ENCODE assay signal across 15 mouse cellular contexts in the genomic region with DNA sequence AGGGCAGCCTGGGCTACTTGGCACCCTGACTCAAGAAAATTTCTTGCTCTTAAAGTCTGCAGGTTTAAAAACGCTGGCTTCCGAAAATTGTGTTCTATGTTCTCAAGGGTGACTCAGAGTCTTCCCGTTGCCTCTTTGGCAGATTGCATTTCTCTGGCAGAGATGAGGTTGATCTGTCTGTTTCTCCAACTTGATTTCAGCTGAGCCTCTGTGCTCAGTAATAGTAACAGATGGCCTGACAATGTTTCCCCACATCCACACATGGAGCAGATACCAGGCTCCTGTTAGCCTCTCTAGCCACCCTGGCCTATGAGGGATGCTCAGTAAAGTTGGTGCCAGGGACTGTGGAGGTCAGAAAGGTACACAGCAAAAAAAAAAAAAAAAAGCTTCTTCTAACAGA. TPM values are rescaled to one million over a fixed set of nuclear protein-coding genes. Genes with fewer than 3 reads are reported as not detected.
DNase-seq lines count a peak whose midpoint lies in the region; ATAC-seq and TF ChIP-seq lines count a peak whose summit lies in the region.
"Had no signal": no experiment of that assay in that cellular context is flagged by ENCODE, and none has a peak within 500 bp of the region (broad histone marks: within the 10 kb centered on the region; RNA-seq: fewer than 3 reads in every experiment).

No protein-coding gene starts in this region.

- ATAC-seq in hindbrain, embryonic 14.5 days (ENCODE audit: low FRiP score), result no peak
- ATAC-seq: midbrain, embryonic 16.5 days had no signal

- H3K9ac ChIP-seq in hindbrain, embryonic 14.5 days, result no peak overlapping the region
- H3K9ac ChIP-seq: embryonic facial prominence, embryonic 12.5 days; liver, embryonic 15.5 days had no signal

- no peak for TF ChIP-seq POLR2A in cerebellum, adult 2 months (IDR thresholded peaks at IDR 0.05; ENCODE audit: borderline replicate concordance, insufficient read depth, low read length)

- H3K4me1 ChIP-seq in cerebellum, adult 2 months (ENCODE audit: control insufficient read depth, insufficient read depth, low read length), result peaks cover 12% of the 10 kb centered on the region
- no peaks in the 10 kb centered on the region for H3K4me1 ChIP-seq in hindbrain, embryonic 14.5 days (replicated peaks; ENCODE audit: control insufficient read depth, insufficient read depth, low read length)
- H3K4me1 ChIP-seq: embryonic facial prominence, embryonic 12.5 days; hindbrain, embryonic 10.5 days had no signal

- H3K4me3 ChIP-seq in cerebellum, adult 2 months (replicated peaks; ENCODE audit: insufficient read depth, low read depth, low read length), result no peak overlapping the region
- no peak overlapping the region for H3K4me3 ChIP-seq in layer of hippocampus, adult 2 months
- no peak overlapping the region for H3K4me3 ChIP-seq in hindbrain, embryonic 14.5 days (replicated peaks; ENCODE audit: low read length)
- H3K4me3 ChIP-seq: embryonic facial prominence, embryonic 12.5 days; heart, embryonic 10.5 days; hindbrain, embryonic 10.5 days; limb, embryonic 10.5 days; liver, embryonic 15.5 days had no signal

- no peaks in the 10 kb centered on the region for H3K9me3 ChIP-seq in hindbrain, embryonic 14.5 days (ENCODE audit: control insufficient read depth, low read length)
- H3K9me3 ChIP-seq: embryonic facial prominence, embryonic 12.5 days; heart, embryonic 10.5 days; hindbrain, embryonic 10.5 days; limb, embryonic 10.5 days; liver, embryonic 15.5 days had no signal

- no peak for TF ChIP-seq CTCF in cerebellum, adult 2 months (IDR thresholded peaks at IDR 0.05; ENCODE audit: borderline replicate concordance, insufficient read depth, low read depth, low read length)
- no peak for TF ChIP-seq CTCF in layer of hippocampus, adult 2 months (conservative IDR thresholded peaks at IDR 0.05)

- no peak overlapping the region for H3K4me2 ChIP-seq in hindbrain, embryonic 14.5 days (replicated peaks)
- H3K4me2 ChIP-seq: embryonic facial prominence, embryonic 12.5 days; liver, embryonic 15.5 days had no signal

- DNase-seq in right cerebral cortex, postnatal 36 days (ENCODE audit: low spot score in 2 of 2), result peak; percentile 17 to 58
- DNase-seq in right cerebral cortex, postnatal 14 days, result no peak
- peak; percentile 58 to 89 for DNase-seq in cerebellum, adult 2 months
- DNase-seq in layer of hippocampus, adult 2 months (ENCODE audit: low spot score in 2 of 2), result peak; percentile 53 to 75
- DNase-seq in telencephalon, adult 2 months (ENCODE audit: low read depth, low spot score), result peak; percentile 71
- DNase-seq in T-cell, adult 2 months (ENCODE audit: low spot score), result no peak
- DNase-seq in hindbrain, embryonic 14.5 days (ENCODE audit: low spot score), result no peak
- DNase-seq: kidney, adult 2 months had no signal

- 15% methylated on average over 3 of the region's 3 CpGs for WGBS in cerebellum, adult 2 months
- WGBS in hindbrain, embryonic 14.5 days, result 94% methylated on average over 3 of the region's 3 CpGs

- H3K27ac ChIP-seq in cerebellum, adult 2 months (ENCODE audit: insufficient read depth, low read length), result peak overlapping the region; percentile 89
- H3K27ac ChIP-seq in layer of hippocampus, adult 2 months, result peak overlapping the region; percentile 23; the same call in 1 of the 2 replicates
- H3K27ac ChIP-seq in hindbrain, embryonic 14.5 days, result no peak overlapping the region
- H3K27ac ChIP-seq: embryonic facial prominence, embryonic 12.5 days; heart, embryonic 10.5 days; hindbrain, embryonic 10.5 days; limb, embryonic 10.5 days; liver, embryonic 15.5 days; macrophage had no signal

- no peaks in the 10 kb centered on the region for H3K27me3 ChIP-seq in cerebellum, adult 2 months (ENCODE audit: control insufficient read depth, insufficient read depth, low read length)
- H3K27me3 ChIP-seq in hindbrain, embryonic 14.5 days (ENCODE audit: control insufficient read depth, insufficient read depth, low read length), result no peaks in the 10 kb centered on the region
- H3K27me3 ChIP-seq: embryonic facial prominence, embryonic 12.5 days; liver, embryonic 15.5 days had no signal

- no peaks in the 10 kb centered on the region for H3K36me3 ChIP-seq in hindbrain, embryonic 14.5 days (replicated peaks; ENCODE audit: control insufficient read depth, insufficient read depth)

RNA-seq across cellular contexts. Expression of gene Uhrf1bp1, which starts 15.6 kb away (rescaled TPM):
- polyA plus RNA-seq in cerebellum, adult 2 months (2012; rRNA removed), result 18.2 and 18.5 TPM in 2 replicates
- total RNA-seq in layer of hippocampus, adult 2 months (2021), result 10 to 100 TPM; 13.5 to 13.9 TPM
- polyA plus RNA-seq in hindbrain, embryonic 14.5 days (2014; fragmentation: Nextera tagmentation; extraction: Ambion mirVana), result 8.2 and 8.9 TPM in 2 replicates

RNA-seq across cellular contexts. Expression of gene Snrpc, which starts 33.9 kb away (rescaled TPM):
- polyA plus RNA-seq in cerebellum, adult 2 months (2012; rRNA removed), result 81.7 and 85.3 TPM in 2 replicates
- total RNA-seq in layer of hippocampus, adult 2 months (2021), result 10 to 100 TPM; 46.7 to 51.1 TPM
- 202 and 223 TPM in 2 replicates for polyA plus RNA-seq in hindbrain, embryonic 14.5 days (2014; fragmentation: Nextera tagmentation; extraction: Ambion mirVana)

RNA-seq across cellular contexts. Expression of gene Anks1, which starts 37.3 kb away (rescaled TPM):
- 74.2 and 74.9 TPM in 2 replicates for polyA plus RNA-seq in cerebellum, adult 2 months (2012; rRNA removed)
- 10 to 100 TPM; 35.6 to 42.0 TPM for total RNA-seq in layer of hippocampus, adult 2 months (2021)
- polyA plus RNA-seq in hindbrain, embryonic 14.5 days (2014; fragmentation: Nextera tagmentation; extraction: Ambion mirVana), result 62.3 and 69.0 TPM in 2 replicates

RNA-seq across cellular contexts. Expression of gene Taf11, which starts 37.8 kb away (rescaled TPM):
- 49.3 and 51.5 TPM in 2 replicates for polyA plus RNA-seq in cerebellum, adult 2 months (2012; rRNA removed)
- 10 to 100 TPM; 41.3 to 45.0 TPM for total RNA-seq in layer of hippocampus, adult 2 months (2021)
- 47.4 and 51.8 TPM in 2 replicates for polyA plus RNA-seq in hindbrain, embryonic 14.5 days (2014; fragmentation: Nextera tagmentation; extraction: Ambion mirVana)

RNA-seq across cellular contexts. Expression of gene D17Wsu92e, which starts 51.4 kb away (rescaled TPM):
- 152 and 156 TPM in 2 replicates for polyA plus RNA-seq in cerebellum, adult 2 months (2012; rRNA removed)
- total RNA-seq in layer of hippocampus, adult 2 months (2021), result 100 to 1,000 TPM; 192 to 197 TPM
- polyA plus RNA-seq in hindbrain, embryonic 14.5 days (2014; fragmentation: Nextera tagmentation; extraction: Ambion mirVana), result 11.1 and 12.2 TPM in 2 replicates

Comparison
In these comparisons a context has a peak if more than half of its experiments do, and no peak if none do; other contexts are left out.
1. DNase-seq: peak in right cerebral cortex, postnatal 36 days (2 of 2), cerebellum, adult 2 months (2 of 2), layer of hippocampus, adult 2 months (2 of 2) and telencephalon, adult 2 months (single experiment); none in right cerebral cortex, postnatal 14 days (single experiment), T-cell, adult 2 months (single experiment) and hindbrain, embryonic 14.5 days (single experiment).